Mouse (Mus musculus) cortical plate, adult 2 months (tissue): ENCODE measurements around the gene Sema5b. TPM values are rescaled to one million over a fixed set of nuclear protein-coding genes. Genes with fewer than 3 reads are reported as not detected.
A peak's percentile ranks its signal among the peaks of the same experiment; 100 is the strongest.

ENCODE experiments used
- H3K27ac ChIP-seq: fragments of 200-500 bp; 2 replicates; pipeline ENCODE4 v1.5.1; 2012; ENCODE audit warnings: low read length, control low read depth, inconsistent platforms; ENCODE audit not compliant: insufficient read depth
- H3K4me1 ChIP-seq: fragments of 200-500 bp; 2 replicates; pipeline ENCODE4 v1.6.1; 2011; ENCODE audit warnings: low read length; ENCODE audit not compliant: control insufficient read depth, insufficient read depth
- H3K4me3 ChIP-seq: fragments of 200-500 bp; 2 replicates; pipeline ENCODE4 v1.5.1; 2011; ENCODE audit warnings: mild to moderate bottlenecking, low read length, control low read depth; ENCODE audit not compliant: insufficient read depth
- CTCF ChIP-seq: fragments of 200-500 bp; IDR thresholded peaks from 2 replicates; pipeline ENCODE4 v1.5.1; 2011; ENCODE audit warnings: mild to moderate bottlenecking, control low read depth, low read length; ENCODE audit not compliant: insufficient read depth; ENCODE audit errors: extremely low read depth
- POLR2A ChIP-seq: fragments of 200-500 bp; IDR thresholded peaks from 2 replicates; pipeline ENCODE4 v1.6.1; 2011; ENCODE audit warnings: mild to moderate bottlenecking, low read length, control low read depth; ENCODE audit not compliant: insufficient read depth; ENCODE audit errors: extremely low read depth
- polyA plus RNA-seq: library from polyadenylated mRNA; depleted of rRNA; stranded (reverse); fragments of >200 nt; gene quantifications from 2 replicates; pipeline ENCODE4 v1.2.3, GENCODE M21; 2012

Sema5b gene
- polyA plus RNA-seq, 1 experiment, result 18.4 TPM

DNA sequence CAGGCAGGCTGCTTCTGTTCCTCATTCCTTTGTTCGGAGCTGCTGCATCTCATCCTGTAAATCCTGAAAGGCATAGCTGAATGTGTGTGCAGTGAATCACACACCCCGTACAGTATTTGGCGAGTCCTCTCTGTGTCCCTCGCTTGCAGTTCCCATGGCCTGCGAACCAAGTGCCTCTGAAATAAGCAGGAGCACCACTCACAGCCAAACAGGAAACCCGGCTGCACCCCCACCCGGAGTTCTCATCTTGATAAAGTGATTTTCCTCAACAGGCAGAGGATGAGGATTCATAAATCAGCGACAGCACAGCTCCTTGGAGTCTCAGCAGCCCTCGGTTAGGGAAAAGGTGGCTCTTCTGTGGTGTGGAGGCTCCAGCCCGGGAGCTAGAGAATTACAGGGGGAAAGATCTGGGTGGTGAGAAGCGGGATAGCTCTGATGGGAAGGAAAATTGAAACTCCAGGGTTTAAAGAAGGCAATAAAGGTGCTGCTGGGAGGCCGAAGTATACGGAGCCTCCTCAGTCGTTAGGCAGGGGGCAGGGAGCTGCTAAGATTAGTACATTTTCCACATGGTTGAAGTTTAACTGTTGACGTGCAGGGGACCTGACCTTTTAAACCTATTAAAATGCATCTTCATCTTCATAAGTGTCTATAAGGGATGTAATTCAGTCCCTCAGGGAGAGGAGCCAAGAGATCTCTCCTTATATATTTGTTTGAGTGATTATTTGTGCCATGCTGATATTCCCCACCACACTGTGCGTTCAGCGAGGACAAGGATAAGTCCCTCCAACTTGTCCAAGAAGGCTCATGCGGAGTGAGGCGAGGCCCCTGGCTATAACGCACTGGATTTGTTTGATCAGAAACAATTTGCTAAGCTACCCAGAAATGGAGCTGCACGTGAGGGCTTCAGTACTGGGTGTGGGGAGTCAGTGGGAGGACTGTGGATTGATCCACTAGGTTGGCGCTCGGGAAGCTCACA lies 22.7 kb upstream of the Sema5b start:
- no peaks in the 10 kb centered on the region for H3K4me1 ChIP-seq

GRCm38 (mm10) chr16:35519245-35519644 lies 21.7 kb upstream of the Sema5b start:
- Histone ChIP-seq H3K27ac (no peak overlapping the region), H3K4me3 (no peak overlapping the region), H3K4me1 (no peaks in the 10 kb centered on the region)
- TF ChIP-seq POLR2A (no peak), CTCF (no peak)

More for the DNA sequence above, 22.7 kb upstream of the Sema5b start:
- Histone ChIP-seq H3K27ac (no peak overlapping the region), H3K4me3 (no peak overlapping the region)
- TF ChIP-seq CTCF, result no peak
- no peak for TF ChIP-seq POLR2A

GRCm38 (mm10) chr16:35524200-35524599 lies 16.7 kb upstream of the Sema5b start:
- Histone ChIP-seq H3K27ac (no peak overlapping the region), H3K4me1 (no peaks in the 10 kb centered on the region), H3K4me3 (no peak overlapping the region)
- no peak for TF ChIP-seq CTCF

DNA sequence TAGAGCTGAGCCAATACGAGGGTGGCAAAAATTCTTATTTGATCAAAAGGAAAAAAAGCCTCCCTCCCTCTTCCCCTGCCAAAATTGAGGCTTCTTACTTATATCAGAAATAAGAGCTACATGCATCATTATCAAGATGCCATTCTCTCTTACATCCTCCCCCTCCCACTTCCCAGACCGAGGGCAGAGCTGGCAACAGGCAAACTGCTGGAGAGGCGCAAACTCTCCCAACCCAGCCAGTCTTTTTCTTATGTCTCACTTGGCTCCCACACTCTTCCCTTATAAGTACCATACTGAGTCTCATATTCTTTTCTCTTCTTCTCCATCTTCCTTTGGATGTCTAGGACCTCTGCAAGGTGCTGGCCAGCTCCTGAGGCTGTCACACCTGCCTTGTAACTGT lies 6.3 kb upstream of the Sema5b start:
- TF ChIP-seq POLR2A, result no peak
- no peak overlapping the region for H3K4me3 ChIP-seq
- no peak overlapping the region for H3K27ac ChIP-seq
- H3K4me1 ChIP-seq, result peaks cover 2% of the 10 kb centered on the region

GRCm38 (mm10) chr16:35537651-35538050 lies 3.3 kb upstream of the Sema5b start:
- Histone ChIP-seq H3K27ac (no peak overlapping the region), H3K4me3 (no peak overlapping the region), H3K4me1 (peaks cover 2% of the 10 kb centered on the region)
- no peak for TF ChIP-seq CTCF
- TF ChIP-seq POLR2A, result no peak

- no peak for TF ChIP-seq CTCF
- TF ChIP-seq POLR2A, result no peak
- Histone ChIP-seq H3K4me3 (no peak overlapping the region), H3K27ac (no peak overlapping the region), H3K4me1 (peaks cover 2% of the 10 kb centered on the region)
Observed at GRCm38 (mm10) chr16:35539041-35539440, 1.9 kb upstream of the Sema5b start.

DNA sequence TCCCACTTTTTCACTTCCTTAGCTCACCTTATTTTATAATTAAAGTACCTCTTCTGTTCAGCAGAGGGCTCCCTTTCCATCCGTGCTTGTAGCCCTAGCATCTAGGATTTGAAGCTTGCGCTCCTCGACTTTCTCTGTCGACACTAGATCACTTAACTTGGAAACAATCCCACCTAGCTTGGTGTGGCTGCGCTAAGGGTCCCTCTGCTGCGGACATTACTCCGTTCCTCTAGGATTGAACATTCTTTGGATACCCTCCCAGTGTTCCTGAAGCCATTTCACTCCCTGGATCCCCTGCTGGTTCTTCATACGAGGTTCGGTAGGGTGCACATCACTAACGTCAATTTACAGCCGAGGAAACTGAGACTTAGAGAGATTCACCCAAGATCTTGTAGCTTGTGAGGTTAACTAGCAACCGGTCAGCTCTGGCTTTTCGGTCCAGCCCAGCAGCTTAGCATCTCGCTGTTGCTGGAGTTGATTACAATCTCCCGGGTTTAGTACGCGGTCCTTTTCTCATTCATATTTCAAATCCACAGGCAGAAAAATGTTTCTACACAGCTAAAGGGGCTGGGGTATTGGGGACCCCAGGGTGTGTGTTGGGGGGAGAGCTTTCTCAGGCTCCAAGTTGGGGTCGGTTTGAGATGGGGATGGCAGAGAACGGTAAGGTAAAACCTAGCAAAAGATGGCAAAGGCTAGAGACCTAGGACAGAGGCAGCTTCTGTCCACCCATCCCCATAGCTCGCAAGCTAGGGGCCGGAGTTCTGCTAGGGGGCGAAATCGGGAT lies 420 bp upstream of the Sema5b start:
- peak overlapping the region; percentile 21 for H3K4me3 ChIP-seq
- H3K27ac ChIP-seq, result no peak overlapping the region
- TF ChIP-seq CTCF (peak; percentile 56), POLR2A (no peak)
- peaks cover 2% of the 10 kb centered on the region for H3K4me1 ChIP-seq

- H3K4me3 ChIP-seq, result peak overlapping the region; percentile 21
- TF ChIP-seq POLR2A (no peak), CTCF (no peak)
- H3K27ac ChIP-seq, result peak overlapping the region; percentile 30; the same call in 1 of the 2 replicates
- peaks cover 2% of the 10 kb centered on the region for H3K4me1 ChIP-seq
Observed at GRCm38 (mm10) chr16:35541661-35542420, 896 bp downstream of the Sema5b start.

DNA sequence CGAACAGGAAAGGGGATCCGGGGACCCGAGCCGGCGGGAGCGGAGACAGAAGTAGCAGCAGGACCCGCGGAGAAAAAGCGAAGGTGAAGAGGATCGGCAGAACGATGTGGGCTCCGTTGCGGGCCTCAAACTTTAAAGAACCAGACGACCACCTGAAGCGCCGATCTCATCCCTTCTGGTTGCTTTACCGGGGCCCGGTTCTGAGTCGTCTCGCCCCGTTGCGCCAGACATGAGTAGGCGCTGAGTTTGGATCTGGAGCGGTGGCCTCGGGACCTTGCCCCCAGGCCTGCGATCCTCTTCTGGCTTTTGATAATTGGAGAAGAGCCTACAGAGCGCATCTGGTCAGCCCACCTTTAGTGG lies 1.5 kb downstream of the Sema5b start:
- Histone ChIP-seq H3K27ac (no peak overlapping the region), H3K4me3 (peak overlapping the region; percentile 21), H3K4me1 (peaks cover 2% of the 10 kb centered on the region)
- no peak for TF ChIP-seq POLR2A
- TF ChIP-seq CTCF, result no peak

DNA sequence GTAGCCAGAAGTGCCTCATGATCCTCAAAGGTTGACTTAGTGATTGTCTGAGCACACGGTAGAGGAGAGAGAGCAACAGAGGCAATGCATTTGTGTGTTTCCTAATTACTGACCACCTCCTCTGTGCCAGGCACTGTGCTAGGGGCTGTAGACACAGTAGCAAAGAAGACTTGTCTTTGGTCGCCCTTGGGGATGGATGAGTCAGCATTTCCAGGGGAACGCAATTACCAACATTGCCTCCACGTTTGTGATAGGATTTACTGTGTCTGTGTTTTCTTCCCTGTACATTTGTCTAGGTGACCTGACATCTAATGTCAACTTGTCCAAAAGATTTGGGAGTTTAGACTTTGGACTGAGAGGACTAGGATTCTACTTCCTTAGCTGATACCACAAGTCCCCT lies 4.8 kb downstream of the Sema5b start:
- H3K4me1 ChIP-seq, result no peaks in the 10 kb centered on the region
- TF ChIP-seq POLR2A (no peak), CTCF (no peak)
- no peak overlapping the region for H3K4me3 ChIP-seq
- no peak overlapping the region for H3K27ac ChIP-seq
